Mouse (Mus musculus) large intestine, adult 2 months (tissue): Measurements from ENCODE around the gene Ctns. TPM values are rescaled to one million over a fixed set of nuclear protein-coding genes. Genes with fewer than 3 reads are reported as not detected.
A peak's percentile ranks its signal among the peaks of the same experiment; 100 is the strongest.

Source experiments
- DNase-seq: peaks from one replicate; pipeline ENCODE4 v3.0.0-alpha.2; 2012; ENCODE audit warnings: low read depth, low spot score
- WGBS: fragments of 180-500 bp; shearing (Covaris S2); methylation state at CpG from one replicate; pipeline ENCODE4 v1.1.7; 2018; 5-methylcytosine and 5-hydroxymethylcytosine counted together
- polyA plus RNA-seq: library from polyadenylated mRNA; depleted of rRNA; stranded (reverse); fragments of >200 nt; gene quantifications from 2 replicates; pipeline ENCODE4 v1.2.3, GENCODE M21; 2012

The Ctns gene
- polyA plus RNA-seq, 1 experiment: 14.2 TPM

DNA sequence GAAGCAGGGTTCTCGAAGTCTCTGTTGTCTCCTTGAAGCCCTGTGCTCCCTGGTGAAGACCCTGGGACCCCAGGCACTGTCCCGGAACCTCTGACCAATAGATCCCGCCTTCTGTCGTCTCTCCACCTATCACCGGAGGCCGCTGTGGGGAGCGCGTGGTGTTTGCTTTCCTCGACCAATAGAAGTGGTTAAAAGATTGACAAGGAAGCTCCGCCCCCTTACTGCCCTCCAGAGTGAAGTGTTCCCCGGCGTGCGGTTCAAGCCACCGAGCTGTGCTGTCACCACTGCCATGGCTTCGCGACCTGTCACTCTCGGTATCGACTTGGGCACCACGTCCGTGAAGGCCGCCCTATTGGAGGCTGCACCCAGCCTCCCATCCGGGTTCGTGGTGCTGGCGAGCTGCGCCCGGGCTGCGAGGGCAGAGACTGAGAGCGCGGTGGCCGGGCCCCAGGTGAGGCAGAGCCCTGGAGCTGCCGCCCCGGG, 429 bp upstream of the Ctns start, which contains the start of gene Shpk:
TSS of gene Shpk (plus strand) at position 231 of the 483 bp plus-strand sequence.
- no peak for DNase-seq
- WGBS: under 1% methylated on average over 32 of the region's 32 CpGs

- DNase-seq: no peak
- WGBS: 2% methylated on average over 1 of the region's 1 CpGs
These were observed 652 bp downstream of the Ctns start for GRCm38 (mm10) chr11:73198190-73198589.

DNA sequence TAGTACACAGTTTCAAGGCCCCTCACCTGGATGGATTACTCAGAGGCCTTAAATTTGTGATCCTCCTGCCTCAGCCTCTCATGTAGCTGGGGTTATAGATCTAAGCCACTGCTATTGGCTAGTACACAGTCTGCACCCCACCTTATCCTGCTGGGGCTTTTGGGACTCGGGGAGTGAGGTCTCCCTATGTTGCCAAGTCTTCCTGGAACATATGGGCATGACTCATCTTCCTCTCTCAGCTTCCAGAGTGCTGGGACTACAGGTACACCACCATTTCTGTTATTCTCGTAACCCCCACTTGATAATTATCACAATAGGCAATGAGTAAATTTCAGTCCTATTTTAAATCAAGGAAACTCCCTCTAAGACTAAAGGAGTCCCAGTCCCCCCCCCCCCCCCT, 4.4 kb downstream of the Ctns start:
- DNase-seq: no peak
- WGBS: 68% methylated on average over 2 of the region's 2 CpGs

GRCm38 (mm10) chr11:73193047-73193446, 5.8 kb downstream of the Ctns start:
- no peak for DNase-seq
- 63% methylated on average over 6 of the region's 6 CpGs for WGBS

- no peak for DNase-seq
- 88% methylated on average over 6 of the region's 6 CpGs for WGBS
These were observed 11.6 kb downstream of the Ctns start for GRCm38 (mm10) chr11:73187231-73187630.

- no peak for DNase-seq
- WGBS: 87% methylated on average over 10 of the region's 10 CpGs
These were observed 12.8 kb downstream of the Ctns start for GRCm38 (mm10) chr11:73185872-73186615.

GRCm38 (mm10) chr11:73177895-73178294, 20.9 kb downstream of the Ctns start:
- 5% methylated on average over 2 of the region's 2 CpGs for WGBS
- no peak for DNase-seq

DNA sequence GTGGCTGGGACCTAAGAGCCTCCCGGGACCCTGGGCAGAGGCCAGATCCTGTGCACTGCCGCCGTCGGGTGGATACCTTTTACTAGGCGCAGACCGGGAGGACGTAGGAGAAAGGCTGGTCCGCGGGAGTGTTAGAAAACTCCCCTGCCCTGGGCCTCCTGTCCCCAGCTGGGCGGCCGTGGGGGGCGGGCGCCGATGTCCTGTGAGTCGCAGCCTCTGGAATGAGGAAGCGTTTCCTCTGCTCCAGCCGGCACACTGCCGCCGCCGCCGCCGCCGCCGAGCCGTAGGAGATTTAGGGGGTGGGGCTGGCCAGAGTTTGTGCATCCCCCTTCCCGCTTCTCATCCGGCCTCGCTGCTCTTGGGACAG, 21.4 kb downstream of the Ctns start:
- WGBS: under 1% methylated on average over 28 of the region's 28 CpGs
- DNase-seq: no peak

GRCm38 (mm10) chr11:73176608-73177508, 22.0 kb downstream of the Ctns start, which contains the start of the genes Emc6 and Tax1bp3:
TSS of gene Emc6 (minus strand) at chr11:73177037.
TSS of gene Tax1bp3 (plus strand) at chr11:73177083.
- whole genome bisulfite sequencing: under 1% methylated on average over 81 of the region's 81 CpGs
- DNase-seq: peak; percentile 92

GRCm38 (mm10) chr11:73176186-73176585, 22.7 kb downstream of the Ctns start:
- DNase-seq: no peak
- WGBS: 2% methylated on average over 15 of the region's 15 CpGs

GRCm38 (mm10) chr11:73175612-73176011, 23.2 kb downstream of the Ctns start:
- peak; percentile 31 for DNase-seq
- 15% methylated on average over 8 of the region's 8 CpGs for WGBS

GRCm38 (mm10) chr11:73172186-73172585, 26.7 kb downstream of the Ctns start:
- WGBS: 14% methylated on average over 5 of the region's 5 CpGs
- peak; percentile 53 for DNase-seq

- WGBS: 52% methylated on average over 4 of the region's 4 CpGs
- DNase-seq: peak; percentile 24
These were observed 29.6 kb downstream of the Ctns start for GRCm38 (mm10) chr11:73169231-73169630.

GRCm38 (mm10) chr11:73168576-73168975, 30.3 kb downstream of the Ctns start:
- no peak for DNase-seq
- WGBS: 76% methylated on average over 6 of the region's 6 CpGs

GRCm38 (mm10) chr11:73168071-73168470, 30.8 kb downstream of the Ctns start:
- WGBS: 70% methylated on average over 8 of the region's 8 CpGs
- no peak for DNase-seq

DNA sequence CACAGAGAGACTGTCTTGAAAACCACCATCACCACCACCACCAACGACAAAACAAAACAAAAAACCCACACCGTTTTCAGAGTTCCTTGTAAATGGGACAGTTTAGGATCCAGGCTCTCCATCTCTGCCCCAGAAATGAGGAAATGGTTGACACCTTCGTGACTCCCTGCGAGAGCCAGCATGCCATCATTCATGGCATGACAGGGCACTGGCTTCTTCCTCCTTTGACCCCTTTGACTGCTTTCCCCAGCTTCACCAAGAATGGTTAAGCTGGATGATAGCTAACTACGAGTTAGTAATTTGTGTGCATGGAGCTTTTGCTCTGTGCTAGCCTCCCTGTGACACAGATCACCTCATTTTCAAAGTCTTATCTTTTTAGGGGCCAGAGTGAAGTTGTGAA, 36.6 kb downstream of the Ctns start:
- DNase-seq: no peak
- WGBS: 62% methylated on average over 5 of the region's 5 CpGs

- WGBS: 82% methylated on average over 4 of the region's 4 CpGs
- DNase-seq: no peak
These were observed 37.2 kb downstream of the Ctns start for GRCm38 (mm10) chr11:73161616-73162015.

- 30% methylated on average over 6 of the region's 6 CpGs for WGBS
- DNase-seq: no peak
These were observed 38.0 kb downstream of the Ctns start for GRCm38 (mm10) chr11:73160811-73161200.

DNA sequence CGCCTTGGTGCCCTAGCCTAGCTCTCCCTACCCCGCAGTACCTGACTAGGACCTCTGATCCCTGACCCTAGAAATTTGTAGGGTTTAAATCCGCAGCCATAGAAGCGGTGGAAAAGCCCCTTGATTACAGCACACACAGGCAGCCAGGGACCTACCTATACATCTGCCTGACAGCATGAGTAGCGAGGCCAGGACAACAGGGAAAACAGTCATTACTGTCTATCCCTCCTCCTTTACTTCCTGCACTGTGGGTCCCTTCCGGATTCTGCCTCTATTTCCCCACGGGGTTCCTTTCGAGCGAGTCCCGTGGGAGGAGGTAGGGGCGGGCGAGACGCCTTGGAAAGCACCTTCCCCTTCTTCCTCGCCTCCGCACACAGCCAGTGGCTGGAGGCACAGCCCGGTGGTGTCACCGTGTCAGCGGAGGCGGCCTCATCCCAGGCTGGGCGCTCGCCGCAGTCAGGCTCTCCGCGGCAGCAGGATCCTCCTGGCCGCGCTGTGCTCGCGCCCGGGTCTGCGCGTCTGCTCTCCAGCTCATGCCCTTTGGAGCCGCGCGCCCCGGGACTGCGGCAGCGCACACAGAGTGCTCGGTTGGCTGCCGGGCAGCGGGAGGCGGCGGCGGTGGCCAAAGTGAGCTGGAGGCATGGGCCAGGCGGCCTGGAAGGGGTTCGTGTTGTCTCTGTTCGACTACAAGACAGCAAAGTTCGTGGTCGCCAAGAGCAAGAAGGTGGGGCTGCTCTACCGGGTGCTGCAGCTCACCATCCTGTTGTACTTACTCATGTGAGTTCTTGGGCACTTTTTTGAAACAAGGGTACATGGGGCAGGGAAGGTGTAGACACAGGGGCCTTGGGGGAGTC, 38.7 kb downstream of the Ctns start, which contains the start of gene P2rx5:
TSS of gene P2rx5 (plus strand) at position 465 of the 854 bp plus-strand sequence.
- DNase-seq: no peak
- 4% methylated on average over 49 of the region's 49 CpGs for WGBS
